Mouse (Mus musculus) myocyte (in vitro differentiated cells): Measurements from ENCODE around the gene Tmem120b.

Experiments used
- E2F4 ChIP-seq: IDR thresholded peaks from one replicate; pipeline ENCODE4 v1.6.1; 2011; ENCODE audit warnings: mild to moderate bottlenecking, control low read depth, moderate library complexity; ENCODE audit not compliant: insufficient read depth
- MAX ChIP-seq: IDR thresholded peaks from one replicate; pipeline ENCODE4 v1.6.1; 2011; ENCODE audit warnings: low read depth, mild to moderate bottlenecking, control low read depth
- MYOD1 ChIP-seq, 3 experiments: IDR thresholded peaks; one replicate each; pipeline ENCODE4 v1.6.1; 2011; ENCODE audit warnings: control low read depth in 2 of 3, low read depth in 2 of 3, mild to moderate bottlenecking in 2 of 3, moderate library complexity in 1 of 3; ENCODE audit not compliant: insufficient read length in 2 of 3, control insufficient read depth in 1 of 3
- MYOG ChIP-seq, 3 experiments: IDR thresholded peaks; one replicate each; pipeline ENCODE4 v1.6.1; 2011; ENCODE audit warnings: control low read depth in 2 of 3, low read depth in 2 of 3, mild to moderate bottlenecking in 2 of 3; ENCODE audit not compliant: insufficient read length in 2 of 3, control insufficient read depth in 1 of 3, insufficient read depth in 1 of 3
- POLR2A ChIP-seq: IDR thresholded peaks from one replicate; pipeline ENCODE4 v1.6.1; 2011; ENCODE audit warnings: low read depth, mild to moderate bottlenecking, control low read depth, moderate library complexity; ENCODE audit not compliant: insufficient read length
- TCF12 ChIP-seq: IDR thresholded peaks from one replicate; pipeline ENCODE4 v1.6.1; 2011; ENCODE audit warnings: mild to moderate bottlenecking, control low read depth; ENCODE audit not compliant: poor library complexity, insufficient read depth, severe bottlenecking
- USF1 ChIP-seq: IDR thresholded peaks from one replicate; pipeline ENCODE4 v1.6.1; 2011; ENCODE audit warnings: low read depth, mild to moderate bottlenecking, control low read depth, moderate library complexity

DNA sequence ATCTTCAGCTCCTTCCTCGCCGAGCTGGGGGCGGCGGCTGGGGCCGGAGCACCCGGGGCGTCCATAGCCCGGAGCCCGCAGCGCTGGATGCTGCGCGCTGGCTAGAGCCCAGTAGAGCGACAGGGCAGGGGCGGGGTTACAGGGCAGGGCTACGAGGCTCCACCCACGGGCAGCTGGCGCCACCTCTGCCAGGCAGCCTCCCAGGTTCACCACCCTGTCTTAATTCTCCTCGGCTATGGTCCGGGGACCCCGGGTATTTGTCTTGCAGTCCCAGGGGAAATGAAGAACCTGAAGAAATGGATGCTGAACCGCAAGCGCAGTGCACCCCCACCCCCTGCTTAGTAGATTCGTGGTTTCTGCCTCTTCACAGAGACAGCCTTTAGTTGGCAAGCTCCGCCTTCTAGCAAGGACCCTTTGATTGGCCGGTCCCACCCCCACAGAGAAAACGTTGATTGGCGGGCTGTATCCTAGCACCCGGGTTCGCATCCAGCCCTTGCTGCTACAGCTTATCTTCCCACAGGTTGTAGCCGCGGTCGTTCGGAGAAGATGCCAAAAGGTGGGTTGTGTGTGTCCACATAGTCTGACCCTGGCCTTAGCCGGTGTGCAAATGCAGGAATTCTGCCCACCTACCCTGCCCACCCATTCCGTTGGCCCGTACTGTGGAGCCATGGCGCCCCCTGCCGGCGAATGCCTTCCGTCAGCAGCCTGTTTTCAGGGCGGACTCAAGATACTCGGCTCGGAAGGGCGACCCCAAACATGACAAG is 64.3 kb downstream of the Tmem120b start, which contains the start of gene Rhof:
- TF ChIP-seq E2F4 (no peak), MAX (no peak), MYOD1 (IDR thresholded peaks at IDR 0.05; ENCODE audit: control insufficient read depth in 1 of 3, insufficient read length in 2 of 3, low read depth in 2 of 3) (peak in 2 of 3 experiments; percentile 0 to 56), POLR2A (peak; percentile 54), USF1 (no peak), TCF12 (no peak), MYOG (IDR thresholded peaks at IDR 0.05; ENCODE audit: control insufficient read depth in 1 of 3, insufficient read depth in 1 of 3, insufficient read length in 2 of 3, low read depth in 2 of 3) (peak in 1 of 3 experiments; percentile 56)
